Comparison of ENCODE assay signal across 27 mouse cellular contexts in the genomic region with DNA sequence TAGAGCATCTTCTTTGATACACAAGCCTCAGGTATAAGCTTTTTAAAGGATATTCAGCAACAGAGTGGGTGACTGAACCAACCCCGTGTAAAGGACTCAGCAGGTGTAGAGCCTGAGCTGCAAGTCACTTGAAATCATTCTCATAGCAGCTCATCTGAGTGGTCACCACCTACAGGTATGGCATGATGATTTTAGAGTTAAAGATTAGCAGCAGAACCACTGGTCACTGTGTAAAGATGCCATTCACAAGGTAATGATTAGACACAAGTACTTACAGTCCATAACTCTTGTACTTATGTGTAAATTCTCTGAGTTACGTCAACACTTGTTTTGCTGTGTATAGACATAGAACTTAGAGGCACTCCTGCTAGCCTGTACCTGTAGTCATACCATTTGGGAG.
A peak's percentile ranks its signal among the peaks of the same experiment; 100 is the strongest.
DNase-seq lines count a peak whose midpoint lies in the region; ATAC-seq and TF ChIP-seq lines count a peak whose summit lies in the region.
"Had no signal": no experiment of that assay in that cellular context is flagged by ENCODE, and none has a peak within 500 bp of the region (broad histone marks: within the 10 kb centered on the region; RNA-seq: fewer than 3 reads in every experiment).

No protein-coding gene starts in this region.

- ATAC-seq in liver, embryonic 13.5 days (ENCODE audit: low read depth): peak; percentile 31; the same call in 1 of the 2 replicates
- peak; percentile 17 for ATAC-seq in lung, postnatal 0 days
- ATAC-seq: forebrain, embryonic 13.5 days; forebrain, embryonic 16.5 days; Patski had no signal

- H3K27ac ChIP-seq in kidney, adult 2 months (ENCODE audit: insufficient read depth, low read depth, low read length): no peak overlapping the region
- H3K27ac ChIP-seq in liver, embryonic 13.5 days: no peak overlapping the region
- H3K27ac ChIP-seq in lung, postnatal 0 days (ENCODE audit: low read length): no peak overlapping the region
- H3K27ac ChIP-seq: forebrain, embryonic 10.5 days; forebrain, embryonic 13.5 days; heart, embryonic 15.5 days; hindbrain, embryonic 14.5 days had no signal

- DNase-seq in kidney, adult 2 months: peak; percentile 5
- DNase-seq in kidney, postnatal 4 days: no peak
- DNase-seq in liver, embryonic 13.5 days: no peak
- DNase-seq in liver: no peak
- peak; percentile 11 for DNase-seq in lung, postnatal 0 days (ENCODE audit: low spot score)
- no peak for DNase-seq in lung, postnatal 14 days
- DNase-seq in right cerebral cortex, postnatal 25 days: no peak
- DNase-seq: adrenal gland, postnatal 10 days; adrenal gland, postnatal 36 days; B cell, adult 2 months; cerebellum, adult 18-20 months; cerebellum, adult 9-10 months; cerebellum, postnatal 14 days; gastrocnemius, postnatal 10 days; gastrocnemius, postnatal 36 days; heart, adult 18-20 months; heart, postnatal 10 days; heart, postnatal 4 days had no signal

- no peaks in the 10 kb centered on the region for H3K4me1 ChIP-seq in kidney, adult 2 months (ENCODE audit: control insufficient read depth, insufficient read depth, low read length)
- 0 out of 2 replicates have a peak, but pooled peaks cover 5% of the 10 kb centered on the region for H3K4me1 ChIP-seq in liver, embryonic 13.5 days (replicated peaks)
- no peaks in the 10 kb centered on the region for H3K4me1 ChIP-seq in lung, postnatal 0 days (ENCODE audit: insufficient read depth, low read depth, low read length)
- H3K4me1 ChIP-seq: heart, embryonic 15.5 days had no signal

- no peak for TF ChIP-seq POLR2A in kidney, adult 2 months (IDR thresholded peaks at IDR 0.05; ENCODE audit: low read depth, low read length)

- no peaks in the 10 kb centered on the region for H3K27me3 ChIP-seq in kidney, adult 2 months (replicated peaks; ENCODE audit: control insufficient read depth, insufficient read depth, low read length)
- H3K27me3 ChIP-seq in liver, embryonic 13.5 days: no peaks in the 10 kb centered on the region
- H3K27me3 ChIP-seq in lung, postnatal 0 days (replicated peaks; ENCODE audit: insufficient read depth, low read length): no peaks in the 10 kb centered on the region
- H3K27me3 ChIP-seq: CH12.LX; forebrain, embryonic 13.5 days; heart, embryonic 15.5 days; Patski had no signal

- no peak for TF ChIP-seq EP300 in lung, postnatal 0 days (IDR thresholded peaks at IDR 0.05)

- no peak for TF ChIP-seq CTCF in kidney, adult 2 months (conservative IDR thresholded peaks at IDR 0.05; ENCODE audit: insufficient read depth, insufficient read length, low read depth, low read length)
- no peak for TF ChIP-seq CTCF in lung, postnatal 0 days (IDR thresholded peaks at IDR 0.05)

- H3K36me3 ChIP-seq in kidney, adult 2 months (ENCODE audit: control insufficient read depth, insufficient read depth, low read length): no peaks in the 10 kb centered on the region
- H3K36me3 ChIP-seq in liver, embryonic 13.5 days: no peaks in the 10 kb centered on the region
- no peaks in the 10 kb centered on the region for H3K36me3 ChIP-seq in lung, postnatal 0 days (ENCODE audit: insufficient read depth, low read length)
- H3K36me3 ChIP-seq: forebrain, embryonic 10.5 days; G1E; heart, embryonic 12.5 days; heart, embryonic 15.5 days had no signal

- no peak overlapping the region for H3K4me3 ChIP-seq in kidney, adult 2 months (ENCODE audit: insufficient read depth, low read depth, low read length)
- H3K4me3 ChIP-seq in liver, embryonic 13.5 days (replicated peaks): no peak overlapping the region
- H3K4me3 ChIP-seq in lung, postnatal 0 days (ENCODE audit: low read depth, low read length): no peak overlapping the region
- H3K4me3 ChIP-seq: forebrain, embryonic 10.5 days; forebrain, embryonic 13.5 days; heart, embryonic 12.5 days; heart, embryonic 15.5 days had no signal

- WGBS in kidney, adult 2 months: 44% methylated on average over 2 of the region's 2 CpGs
- 65% methylated on average over 2 of the region's 2 CpGs for WGBS in liver, embryonic 13.5 days (ENCODE audit: insufficient replicate concordance)
- WGBS in lung, postnatal 0 days: 53% methylated on average over 2 of the region's 2 CpGs

- no peaks in the 10 kb centered on the region for H3K9me3 ChIP-seq in liver, embryonic 13.5 days (replicated peaks)
- H3K9me3 ChIP-seq in lung, postnatal 0 days (ENCODE audit: low read length): no peaks in the 10 kb centered on the region
- H3K9me3 ChIP-seq: forebrain, embryonic 10.5 days; forebrain, embryonic 13.5 days; heart, embryonic 12.5 days; heart, embryonic 15.5 days had no signal

- H3K4me2 ChIP-seq in liver, embryonic 13.5 days: no peak overlapping the region
- no peak overlapping the region for H3K4me2 ChIP-seq in lung, postnatal 0 days (replicated peaks; ENCODE audit: low read depth, low read length)
- H3K4me2 ChIP-seq: forebrain, embryonic 13.5 days; heart, embryonic 12.5 days; heart, embryonic 15.5 days; hindbrain, embryonic 14.5 days had no signal

- no peak overlapping the region for H3K9ac ChIP-seq in liver, embryonic 13.5 days
- no peak overlapping the region for H3K9ac ChIP-seq in lung, postnatal 0 days (replicated peaks; ENCODE audit: low read depth)
- H3K9ac ChIP-seq: forebrain, embryonic 13.5 days; heart, embryonic 12.5 days; heart, embryonic 15.5 days; hindbrain, embryonic 14.5 days had no signal

Comparison
In these comparisons a context has a peak if more than half of its experiments do, and no peak if none do; other contexts are left out.
1. DNase-seq: peak in kidney, adult 2 months (single experiment) and lung, postnatal 0 days (single experiment); none in kidney, postnatal 4 days (0 of 2), liver, embryonic 13.5 days (single experiment), liver (single experiment), lung, postnatal 14 days (single experiment) and right cerebral cortex, postnatal 25 days (single experiment).